In the genomic region with DNA sequence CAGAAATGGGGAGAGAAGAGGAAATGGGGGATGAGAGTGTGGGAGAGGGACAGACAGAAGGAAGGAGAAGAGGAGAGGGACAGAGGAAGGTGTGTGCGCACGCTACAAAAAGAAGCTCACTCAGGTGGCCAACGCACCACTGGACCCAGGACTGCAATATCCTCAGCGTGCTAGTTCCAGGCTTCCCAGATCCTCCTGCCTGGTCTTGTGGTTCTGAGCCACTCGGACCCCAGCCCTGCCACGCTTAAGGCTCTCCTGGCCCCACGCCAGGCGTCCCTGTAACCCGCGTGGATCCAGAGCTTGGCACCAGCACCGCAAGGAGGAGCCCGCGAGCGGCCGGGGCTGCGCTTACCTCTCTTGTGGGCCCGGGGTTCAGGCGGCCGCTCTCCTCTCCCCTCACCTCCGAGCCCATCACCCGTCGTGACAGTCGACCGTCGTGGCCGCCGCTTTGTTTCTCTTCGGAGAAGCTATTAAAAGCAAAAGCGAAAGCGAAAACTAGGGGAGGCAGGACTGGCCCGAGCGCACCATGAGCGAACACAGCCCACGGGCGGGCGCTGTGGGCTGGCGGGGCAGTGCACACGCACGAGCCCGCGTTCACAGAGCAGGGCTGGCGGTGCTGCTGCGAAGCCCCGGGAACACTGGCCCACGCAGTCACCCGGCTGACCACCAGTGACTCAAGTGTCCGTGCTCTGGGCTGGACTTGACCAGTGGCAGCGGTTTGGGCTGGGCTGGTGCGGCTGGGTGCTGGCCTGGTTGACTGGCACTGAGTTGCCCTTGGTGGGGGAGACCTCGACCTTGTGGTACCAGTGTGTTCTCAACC, we compare ENCODE assay signal across 8 mouse cellular contexts. TPM values are rescaled to one million over a fixed set of nuclear protein-coding genes. Genes with fewer than 3 reads are reported as not detected.
DNase-seq lines count a peak whose midpoint lies in the region; ATAC-seq lines count a peak whose summit lies in the region.
"Not testable (repeated sequence)": the region's sequence is repeated elsewhere in the genome, so short reads cannot be mapped to it uniquely, and the experiment has no call there.

A gene (minus strand): TSS at position 496 of the 820 bp plus-strand sequence.

- peak within 1 kb of the TSS; percentile 52 for H3K4me3 ChIP-seq in limb, embryonic 12.5 days (replicated peaks)

- H3K27me3 ChIP-seq in limb, embryonic 12.5 days: not testable (repeated sequence)

- H3K4me2 ChIP-seq in limb, embryonic 12.5 days: peak within 1 kb of the TSS; percentile 72

- H3K4me1 ChIP-seq in limb, embryonic 12.5 days (replicated peaks): not testable (repeated sequence)

- DNase-seq in 3134 (ENCODE audit: extremely low read depth, insufficient read length, low spot score): peak; percentile 85
- peak; percentile 63 for DNase-seq in adrenal gland, postnatal 10 days
- DNase-seq in embryo, embryonic 9.5 days (ENCODE audit: extremely low spot score): peak; percentile 36
- peak; percentile 98 for DNase-seq in heart, adult 11 months
- peak; percentile 92 for DNase-seq in induced T-regulatory cell, adult 2 months (ENCODE audit: low read depth)
- peak; percentile 75 for DNase-seq in retina, postnatal 1 day

- 14% methylated on average over 46 of the region's 50 CpGs for WGBS in limb, embryonic 12.5 days

- not testable (repeated sequence) for H3K27ac ChIP-seq in limb, embryonic 12.5 days

- not testable (repeated sequence) for H3K36me3 ChIP-seq in limb, embryonic 12.5 days

- not testable (repeated sequence) for ATAC-seq in limb, embryonic 12.5 days (ENCODE audit: insufficient number of reproducible peaks, insufficient read depth, low FRiP score, low TSS enrichment, low read depth)
- peak; percentile 89 for ATAC-seq in megakaryocyte progenitor cell, adult 5-6 weeks (replicated peaks; ENCODE audit: poor library complexity)

- peak within 1 kb of the TSS; percentile 71 for H3K9ac ChIP-seq in limb, embryonic 12.5 days (replicated peaks)

- H3K9me3 ChIP-seq in limb, embryonic 12.5 days: not testable (repeated sequence)

RNA-seq across cellular contexts. Expression of the gene that starts here (rescaled TPM):
- 1 to 10 TPM; 5.7 to 7.9 TPM for total RNA-seq in adrenal gland, postnatal 10 days (2021)
- polyA plus RNA-seq in limb, embryonic 12.5 days (2016; fragmentation: Nextera tagmentation; extraction: Ambion mirVana): 0.65 TPM in 1 of 2 replicates, not detected in the other
- total RNA-seq in megakaryocyte progenitor cell, adult 5-6 weeks (2015): 0.93 and 2.4 TPM in 2 replicates
- 0.21 and 2.2 TPM in 2 replicates for total RNA-seq in megakaryocyte progenitor cell, adult 5-6 weeks (2017)

Comparison
In these comparisons a context has a peak if more than half of its experiments do, and no peak if none do; other contexts are left out.
1. DNase-seq: peak in every context shown above with its lines; median percentile 98 in heart, adult 11 months; 92 in induced T-regulatory cell, adult 2 months; 85 in 3134; 75 in retina, postnatal 1 day; 63 in adrenal gland, postnatal 10 days; 36 in embryo, embryonic 9.5 days.